Mouse (Mus musculus) stomach, embryonic 15.5 days (tissue): ENCODE results near the gene Psmb8. TPM values are rescaled to one million over a fixed set of nuclear protein-coding genes. Genes with fewer than 3 reads are reported as not detected.

Source experiments
- ATAC-seq: fragments of 200-750 bp; cut with Nextera tagmentation; 2 replicates; pipeline ENCODE4 v1.8.0; 2017; ENCODE audit warnings: low read depth, moderate number of reproducible peaks, moderate TSS enrichment; ENCODE audit not compliant: insufficient read depth, low FRiP score
- H3K27ac ChIP-seq: fragments of 300-500 bp; sonication (generic); 2 replicates; pipeline ENCODE4 v1.5.1; 2015; ENCODE audit warnings: mild to moderate bottlenecking, inconsistent platforms
- H3K27me3 ChIP-seq: fragments of 300-500 bp; sonication (generic); replicated peaks from 2 replicates; pipeline ENCODE4 v1.6.1; 2015; ENCODE audit warnings: inconsistent platforms
- H3K36me3 ChIP-seq: fragments of 300-500 bp; sonication (generic); 2 replicates; pipeline ENCODE4 v1.6.1; 2015; ENCODE audit warnings: inconsistent platforms
- H3K4me1 ChIP-seq: fragments of 300-500 bp; sonication (generic); 2 replicates; pipeline ENCODE4 v1.6.1; 2015; ENCODE audit warnings: inconsistent platforms
- H3K4me2 ChIP-seq: fragments of 300-500 bp; sonication (generic); 2 replicates; pipeline ENCODE4 v1.6.1; 2015; ENCODE audit warnings: mild to moderate bottlenecking, inconsistent platforms
- H3K4me3 ChIP-seq: fragments of 300-500 bp; sonication (generic); replicated peaks from 2 replicates; pipeline ENCODE4 v1.5.1; 2015; ENCODE audit warnings: inconsistent platforms
- H3K9ac ChIP-seq: fragments of 300-500 bp; sonication (generic); 2 replicates; pipeline ENCODE4 v1.6.1; 2015; ENCODE audit warnings: inconsistent platforms
- H3K9me3 ChIP-seq: fragments of 300-500 bp; sonication (generic); 2 replicates; pipeline ENCODE4 v1.6.1; 2016; ENCODE audit warnings: inconsistent platforms
- WGBS: fragments of 180-500 bp; shearing (Covaris S2); methylation state at CpG from one replicate; pipeline ENCODE4 v1.1.7; 2015; 5-methylcytosine and 5-hydroxymethylcytosine counted together
- polyA plus RNA-seq: library from polyadenylated mRNA; unstranded; fragments of >200 nt; fragmentation: Nextera tagmentation; extraction: Ambion mirVana; gene quantifications from 2 replicates; pipeline ENCODE4 v1.2.1, GENCODE M21; 2015

Psmb8 gene
- polyA plus RNA-seq, 1 experiment from 2014 or later: 14.6 TPM

DNA sequence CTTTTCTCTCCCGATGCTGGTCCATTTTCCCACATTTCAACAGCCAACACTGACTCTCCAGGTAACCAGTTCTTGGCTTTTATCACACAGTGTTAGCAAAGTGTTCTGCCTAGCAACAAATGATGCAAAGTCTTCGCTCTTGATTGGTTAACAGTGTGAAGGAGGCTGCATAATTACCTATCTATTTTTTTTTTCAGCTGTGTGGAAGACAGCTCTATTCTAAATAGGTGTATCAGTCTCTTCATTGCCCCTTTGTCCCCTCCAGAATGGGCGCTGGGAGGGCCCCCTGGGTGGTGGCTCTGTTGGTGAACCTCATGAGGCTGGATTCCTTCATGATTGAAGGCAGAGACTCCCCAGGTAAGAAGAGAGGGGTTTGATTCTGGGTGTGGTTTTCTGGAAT lies 41.2 kb downstream of the Psmb8 start, which contains the start of gene H2-Ob:
H2-Ob (plus strand) TSS at position 198 of the 400 bp plus-strand sequence.
- H3K27me3 ChIP-seq: no peaks in the 10 kb centered on the region
- 63% methylated on average over 3 of the region's 3 CpGs for WGBS
- no peaks in the 10 kb centered on the region for H3K36me3 ChIP-seq
- no peak within 1 kb of the TSS for H3K9ac ChIP-seq
- no peak within 1 kb of the TSS for H3K4me2 ChIP-seq
- no peaks in the 10 kb centered on the region for H3K9me3 ChIP-seq
- H3K27ac ChIP-seq: no peak within 1 kb of the TSS; the same call in 1 of the 2 replicates
- H3K4me1 ChIP-seq: no peaks in the 10 kb centered on the region
- no peak within 1 kb of the TSS for H3K4me3 ChIP-seq
- ATAC-seq: no peak

- Histone ChIP-seq H3K27ac (no peak overlapping the region; the same call in 1 of the 2 replicates), H3K4me3 (no peak overlapping the region), H3K9me3 (no peaks in the 10 kb centered on the region), H3K4me1 (no peaks in the 10 kb centered on the region), H3K36me3 (no peaks in the 10 kb centered on the region), H3K4me2 (no peak overlapping the region), H3K9ac (no peak overlapping the region), H3K27me3 (no peaks in the 10 kb centered on the region)
- ATAC-seq: no peak
- 41% methylated on average over 10 of the region's 10 CpGs for WGBS
These were observed 42.1 kb downstream of the Psmb8 start for GRCm38 (mm10) chr17:34239601-34240041.

- no peak overlapping the region for H3K27ac ChIP-seq
- no peak overlapping the region for H3K9ac ChIP-seq
- no peak overlapping the region for H3K4me3 ChIP-seq
- H3K27me3 ChIP-seq: no peaks in the 10 kb centered on the region
- no peak overlapping the region for H3K4me2 ChIP-seq
- no peaks in the 10 kb centered on the region for H3K36me3 ChIP-seq
- no peak for ATAC-seq
- WGBS: 68% methylated on average over 3 of the region's 3 CpGs
- no peaks in the 10 kb centered on the region for H3K9me3 ChIP-seq
- H3K4me1 ChIP-seq: no peaks in the 10 kb centered on the region
These were observed 42.8 kb downstream of the Psmb8 start for GRCm38 (mm10) chr17:34240366-34240765.

- WGBS: 70% methylated on average over 6 of the region's 6 CpGs
- Histone ChIP-seq H3K4me3 (no peak overlapping the region), H3K4me1 (no peaks in the 10 kb centered on the region), H3K9ac (no peak overlapping the region), H3K9me3 (no peaks in the 10 kb centered on the region), H3K36me3 (no peaks in the 10 kb centered on the region), H3K4me2 (no peak overlapping the region), H3K27me3 (no peaks in the 10 kb centered on the region), H3K27ac (no peak overlapping the region)
- ATAC-seq: no peak
These were observed 43.4 kb downstream of the Psmb8 start for GRCm38 (mm10) chr17:34240916-34241315.

- Histone ChIP-seq H3K4me2 (no peak overlapping the region), H3K27me3 (no peaks in the 10 kb centered on the region), H3K4me3 (no peak overlapping the region), H3K9me3 (no peaks in the 10 kb centered on the region), H3K36me3 (no peaks in the 10 kb centered on the region), H3K27ac (no peak overlapping the region), H3K9ac (no peak overlapping the region), H3K4me1 (no peaks in the 10 kb centered on the region)
- 60% methylated on average over 4 of the region's 4 CpGs for WGBS
- ATAC-seq: no peak
These were observed 47.1 kb downstream of the Psmb8 start for GRCm38 (mm10) chr17:34244656-34245055.

GRCm38 (mm10) chr17:34247047-34247446 lies 49.5 kb downstream of the Psmb8 start:
- 83% methylated on average over 3 of the region's 3 CpGs for WGBS
- Histone ChIP-seq H3K36me3 (no peaks in the 10 kb centered on the region), H3K4me2 (no peak overlapping the region), H3K27me3 (no peaks in the 10 kb centered on the region), H3K4me1 (no peaks in the 10 kb centered on the region), H3K4me3 (no peak overlapping the region), H3K9me3 (no peaks in the 10 kb centered on the region), H3K27ac (no peak overlapping the region), H3K9ac (no peak overlapping the region)
- ATAC-seq: no peak

- Histone ChIP-seq H3K36me3 (no peaks in the 10 kb centered on the region), H3K4me2 (no peak overlapping the region), H3K9me3 (no peaks in the 10 kb centered on the region), H3K9ac (no peak overlapping the region), H3K4me1 (no peaks in the 10 kb centered on the region), H3K27me3 (no peaks in the 10 kb centered on the region), H3K4me3 (no peak overlapping the region), H3K27ac (no peak overlapping the region)
- no peak for ATAC-seq
- 61% methylated on average over 2 of the region's 2 CpGs for WGBS
These were observed 51.2 kb downstream of the Psmb8 start for GRCm38 (mm10) chr17:34248764-34249163.

DNA sequence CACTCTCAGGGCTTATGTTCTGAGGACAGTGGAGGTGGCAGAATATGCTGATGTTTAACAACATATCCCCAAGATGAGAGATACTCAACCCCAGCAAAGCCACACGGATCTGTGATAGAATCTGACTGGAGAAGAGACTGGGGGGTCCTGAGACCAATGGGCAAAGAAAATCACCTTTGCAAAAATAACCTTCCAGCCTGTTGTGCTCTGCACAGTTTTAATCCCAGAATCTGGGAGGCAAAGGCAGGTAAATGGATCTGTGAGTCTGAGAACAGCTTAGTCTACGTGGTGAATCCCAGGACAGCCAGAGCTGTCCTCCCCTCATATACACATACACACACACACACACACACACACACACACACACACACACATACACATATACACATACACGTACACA lies 51.8 kb downstream of the Psmb8 start:
- no peak overlapping the region for H3K9ac ChIP-seq
- no peaks in the 10 kb centered on the region for H3K27me3 ChIP-seq
- no peaks in the 10 kb centered on the region for H3K9me3 ChIP-seq
- H3K4me3 ChIP-seq: no peak overlapping the region
- H3K4me2 ChIP-seq: no peak overlapping the region
- 37% methylated on average over 3 of the region's 3 CpGs for WGBS
- no peak for ATAC-seq
- no peak overlapping the region for H3K27ac ChIP-seq
- H3K4me1 ChIP-seq: no peaks in the 10 kb centered on the region
- H3K36me3 ChIP-seq: no peaks in the 10 kb centered on the region

DNA sequence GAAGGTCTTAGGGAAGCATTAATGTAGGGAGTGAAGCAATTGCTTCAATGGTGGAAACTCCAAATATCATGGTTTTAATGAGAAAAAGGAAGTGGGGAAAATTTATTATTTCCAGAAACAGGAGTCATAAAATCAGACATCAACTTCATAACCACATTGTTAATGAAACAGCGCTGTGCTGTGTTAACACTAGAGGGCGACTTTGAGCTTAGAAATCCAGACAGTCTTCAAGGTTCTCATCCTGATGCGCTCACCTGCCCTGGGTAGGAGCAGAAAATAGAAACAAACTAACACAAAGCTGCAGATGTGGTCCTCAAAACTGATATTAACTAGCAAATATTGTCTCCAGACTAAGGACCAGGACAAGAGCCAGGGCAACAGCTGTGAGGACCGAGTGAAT lies 52.4 kb downstream of the Psmb8 start:
- Histone ChIP-seq H3K9me3 (no peaks in the 10 kb centered on the region), H3K4me2 (no peak overlapping the region), H3K36me3 (no peaks in the 10 kb centered on the region), H3K9ac (no peak overlapping the region), H3K4me3 (no peak overlapping the region), H3K27me3 (no peaks in the 10 kb centered on the region), H3K4me1 (no peaks in the 10 kb centered on the region), H3K27ac (no peak overlapping the region)
- ATAC-seq: no peak
- 15% methylated on average over 4 of the region's 4 CpGs for WGBS

Other genes with a start within 250 kb of the Psmb8 start
- gene B3galt4, start 246.2 kb upstream of the Psmb8 start, polyA plus RNA-seq: 7.5 and 8.2 TPM in 2 replicates
- 42.4 and 49.2 TPM in 2 replicates for gene Vps52, start 241.9 kb upstream of the Psmb8 start, polyA plus RNA-seq
- gene Rps18, start 241.7 kb upstream of the Psmb8 start, polyA plus RNA-seq: 1,803 TPM in 2 replicates
- 112 and 124 TPM in 2 replicates for gene H2-K1, start 197.4 kb upstream of the Psmb8 start, polyA plus RNA-seq
- gene Ring1, start 173.0 kb upstream of the Psmb8 start, polyA plus RNA-seq: 19.3 and 21.0 TPM in 2 replicates
- gene H2-Ke6, start 169.7 kb upstream of the Psmb8 start, polyA plus RNA-seq: 50.8 and 58.4 TPM in 2 replicates
- gene Slc39a7, start 166.0 kb upstream of the Psmb8 start, polyA plus RNA-seq: 169 and 199 TPM in 2 replicates
- 43.6 and 45.0 TPM in 2 replicates for gene Rxrb, start 165.9 kb upstream of the Psmb8 start, polyA plus RNA-seq
- gene Col11a2, start 158.3 kb upstream of the Psmb8 start, polyA plus RNA-seq: 1.3 and 1.5 TPM in 2 replicates
- gene H2-Oa, start 105.4 kb upstream of the Psmb8 start, polyA plus RNA-seq: 0.79 and 1.2 TPM in 2 replicates
- 10.8 and 12.1 TPM in 2 replicates for gene H2-DMa, start 78.2 kb upstream of the Psmb8 start, polyA plus RNA-seq
- 98.3 and 107 TPM in 2 replicates for gene Brd2, start 75.1 kb upstream of the Psmb8 start, polyA plus RNA-seq
- 0.58 and 0.87 TPM in 2 replicates for gene H2-DMb2, start 54.4 kb upstream of the Psmb8 start, polyA plus RNA-seq
- gene H2-DMb1, start 44.6 kb upstream of the Psmb8 start, polyA plus RNA-seq: 2.2 and 2.8 TPM in 2 replicates
- 7.5 and 7.7 TPM in 2 replicates for gene Tap1, start 10.2 kb upstream of the Psmb8 start, polyA plus RNA-seq
- 7.9 and 8.1 TPM in 2 replicates for gene Psmb9, start 10.0 kb upstream of the Psmb8 start, polyA plus RNA-seq
- gene Tap2, start 5.8 kb downstream of the Psmb8 start, polyA plus RNA-seq: 5.5 and 7.0 TPM in 2 replicates
- 0.17 and 0.18 TPM in 2 replicates for gene H2-Ob, start 41.2 kb downstream of the Psmb8 start, polyA plus RNA-seq
- gene H2-Ab1, start 60.0 kb downstream of the Psmb8 start, polyA plus RNA-seq: 13.3 and 18.1 TPM in 2 replicates
- 4.9 and 5.7 TPM in 2 replicates for gene H2-Aa, start 90.1 kb downstream of the Psmb8 start, polyA plus RNA-seq
- 4.8 and 5.0 TPM in 2 replicates for gene H2-Eb1, start 108.1 kb downstream of the Psmb8 start, polyA plus RNA-seq
- not detected in 2 replicates for gene H2-Eb2, start 127.9 kb downstream of the Psmb8 start, polyA plus RNA-seq
- 0.53 and 0.94 TPM in 2 replicates for gene Btnl2, start 157.1 kb downstream of the Psmb8 start, polyA plus RNA-seq
- 1.7 and 2.1 TPM in 2 replicates for gene Btnl1, start 179.4 kb downstream of the Psmb8 start, polyA plus RNA-seq
- gene BC051142, start 201.1 kb downstream of the Psmb8 start, polyA plus RNA-seq: 1.1 and 1.3 TPM in 2 replicates